Mouse (Mus musculus): Measurements from ENCODE around the gene 2210017I01Rik.

The 2210017I01Rik gene

GRCm38 (mm10) chr3:92607392-92607791, at the start of gene 2210017I01Rik:
TSS of gene 2210017I01Rik (minus strand) at chr3:92607492.
- in situ Hi-C loops (cut with MboI; ENCODE audit: unreplicated experiment in 2 of 2), result loop anchor here in 1 of 2 experiments (25.0 kb wide), 1 partner anchor 470 kb away; the partner anchor contains the start of gene Lelp1

GRCm38 (mm10) chr3:92656826-92657225, 49.5 kb upstream of the 2210017I01Rik start, which contains the start of gene Lce1b:
TSS of gene Lce1b (minus strand) at chr3:92656926.
- in situ Hi-C loops (cut with MboI; ENCODE audit: unreplicated experiment in 2 of 2), result no loop called here

- in situ Hi-C loops (cut with MboI; ENCODE audit: unreplicated experiment in 2 of 2), result no loop called here
These were observed 40.9 kb upstream of the 2210017I01Rik start, which contains the start of gene Lce1a1 for GRCm38 (mm10) chr3:92648207-92648606. TSS of gene Lce1a1 (minus strand) at chr3:92648307.

GRCm38 (mm10) chr3:92639854-92640253, 32.6 kb upstream of the 2210017I01Rik start:
- in situ Hi-C loops (cut with MboI; ENCODE audit: unreplicated experiment in 2 of 2), result no loop called here

- in situ Hi-C loops (cut with MboI; ENCODE audit: unreplicated experiment in 2 of 2), result no loop called here
These were observed 31.3 kb upstream of the 2210017I01Rik start for GRCm38 (mm10) chr3:92638653-92638991.

GRCm38 (mm10) chr3:92637745-92638652, 30.7 kb upstream of the 2210017I01Rik start:
- in situ Hi-C loops (cut with MboI; ENCODE audit: unreplicated experiment in 2 of 2), result no loop called here

GRCm38 (mm10) chr3:92621560-92621959, 14.3 kb upstream of the 2210017I01Rik start, which contains the start of gene Lce6a:
TSS of gene Lce6a (minus strand) at chr3:92621660.
- in situ Hi-C loops (cut with MboI; ENCODE audit: unreplicated experiment in 2 of 2), result loop anchor here in 1 of 2 experiments (25.0 kb wide), 1 partner anchor 484 kb away; the partner anchor contains the start of gene Lelp1

- in situ Hi-C loops (cut with MboI; ENCODE audit: unreplicated experiment in 2 of 2), result loop anchor here in 1 of 2 experiments (25.0 kb wide), 1 partner anchor 473 kb away; the partner anchor contains the start of gene Lelp1
These were observed 2.5 kb upstream of the 2210017I01Rik start for GRCm38 (mm10) chr3:92609804-92610203.

GRCm38 (mm10) chr3:92602169-92602568, 5.1 kb downstream of the 2210017I01Rik start:
- in situ Hi-C loops (cut with MboI; ENCODE audit: unreplicated experiment in 2 of 2), result loop anchor here in 1 of 2 experiments (25.0 kb wide), 1 partner anchor 465 kb away; the partner anchor contains the start of gene Lelp1

- in situ Hi-C loops (cut with MboI; ENCODE audit: unreplicated experiment in 2 of 2), result loop anchor here in 1 of 2 experiments (25.0 kb wide), 1 partner anchor 463 kb away; the partner anchor contains the start of gene Lelp1
These were observed 6.8 kb downstream of the 2210017I01Rik start for GRCm38 (mm10) chr3:92600456-92600855.

GRCm38 (mm10) chr3:92599973-92600372, 7.3 kb downstream of the 2210017I01Rik start:
- in situ Hi-C loops (cut with MboI; ENCODE audit: unreplicated experiment in 2 of 2), result loop anchor here (10.0 to 25.0 kb wide), 2 partner anchors 445 to 463 kb away; partner anchors contain the start of gene Lelp1 (in 1 of the 2)

GRCm38 (mm10) chr3:92598429-92598828, 8.9 kb downstream of the 2210017I01Rik start:
- in situ Hi-C loops (cut with MboI; ENCODE audit: unreplicated experiment in 2 of 2), result loop anchor here in 1 of 2 experiments (10.0 kb wide), 1 partner anchor 444 kb away; no protein-coding TSS in a partner anchor

- in situ Hi-C loops (cut with MboI; ENCODE audit: unreplicated experiment in 2 of 2), result no loop called here
These were observed 18.4 kb downstream of the 2210017I01Rik start, which contains the start of gene Smcp for GRCm38 (mm10) chr3:92588858-92589257. TSS of gene Smcp (minus strand) at chr3:92588997.

- in situ Hi-C loops (cut with MboI; ENCODE audit: unreplicated experiment in 2 of 2), result no loop called here
These were observed 20.1 kb downstream of the 2210017I01Rik start for GRCm38 (mm10) chr3:92587190-92587589.

- in situ Hi-C loops (cut with MboI; ENCODE audit: unreplicated experiment in 2 of 2), result no loop called here
These were observed 22.2 kb downstream of the 2210017I01Rik start for GRCm38 (mm10) chr3:92585055-92585454.

- in situ Hi-C loops (cut with MboI; ENCODE audit: unreplicated experiment in 2 of 2), result no loop called here
These were observed 24.0 kb downstream of the 2210017I01Rik start for GRCm38 (mm10) chr3:92583164-92583826.

- in situ Hi-C loops (cut with MboI; ENCODE audit: unreplicated experiment in 2 of 2), result no loop called here
These were observed 27.8 kb downstream of the 2210017I01Rik start for GRCm38 (mm10) chr3:92579508-92579907.

- in situ Hi-C loops (cut with MboI; ENCODE audit: unreplicated experiment in 2 of 2), result no loop called here
These were observed 28.5 kb downstream of the 2210017I01Rik start for GRCm38 (mm10) chr3:92578652-92579413.

GRCm38 (mm10) chr3:92573449-92574041, 33.7 kb downstream of the 2210017I01Rik start, which contains the start of gene Ivl:
TSS of gene Ivl (minus strand) at chr3:92573735.
- in situ Hi-C loops (cut with MboI; ENCODE audit: unreplicated experiment in 2 of 2), result no loop called here

Data from v-Abl transformed pro-B cells (cell line).